Mouse (Mus musculus): ENCODE data around the gene Znrd1as.

- TF ChIP-seq CTCF (IDR thresholded peaks at IDR 0.05; ENCODE audit: insufficient read depth, low read length) (peak; percentile 49; the same call in 1 of the 2 replicates), POLR2A (IDR thresholded peaks at IDR 0.05; ENCODE audit: borderline replicate concordance, extremely low read depth, low read depth, low read length) (no peak)
Observed at GRCm38 (mm10) chr17:36914108-36914507, 44.3 kb upstream of the Znrd1as start.
